Mouse (Mus musculus) heart, embryonic 10.5 days (tissue): Measurements from ENCODE around the gene Itfg2. TPM values are rescaled to one million over a fixed set of nuclear protein-coding genes. Genes with fewer than 3 reads are reported as not detected.
"Not testable (repeated sequence)": the region's sequence is repeated elsewhere in the genome, so short reads cannot be mapped to it uniquely, and the experiment has no call there.

Experiments used
- DNase-seq: peaks from one replicate; pipeline ENCODE4 v3.0.0-alpha.2; 2017; ENCODE audit warnings: low spot score
- H3K27ac ChIP-seq: fragments of 300-500 bp; sonication (generic); 2 replicates; pipeline ENCODE4 v1.5.1; 2016; ENCODE audit warnings: mild to moderate bottlenecking
- H3K27me3 ChIP-seq: fragments of 300-500 bp; sonication (generic); 2 replicates; pipeline ENCODE4 v1.6.1; 2016; ENCODE audit warnings: mild to moderate bottlenecking; ENCODE audit not compliant: poor library complexity, insufficient read depth, severe bottlenecking
- H3K36me3 ChIP-seq: fragments of 300-500 bp; sonication (generic); 2 replicates; pipeline ENCODE4 v1.6.1; 2016; ENCODE audit warnings: mild to moderate bottlenecking, moderate library complexity
- H3K4me1 ChIP-seq: fragments of 300-500 bp; sonication (generic); 2 replicates; pipeline ENCODE4 v1.6.1; 2016; ENCODE audit warnings: mild to moderate bottlenecking
- H3K4me3 ChIP-seq: fragments of 300-500 bp; sonication (generic); 2 replicates; pipeline ENCODE4 v1.5.1; 2016; ENCODE audit warnings: mild to moderate bottlenecking, moderate library complexity
- H3K9me3 ChIP-seq: fragments of 300-500 bp; sonication (generic); 2 replicates; pipeline ENCODE4 v1.6.1; 2016; ENCODE audit warnings: mild to moderate bottlenecking, moderate library complexity
- WGBS: fragments of 180-500 bp; shearing (Covaris S2); methylation state at CpG from one replicate; pipeline ENCODE4 v1.1.7; 2016; 5-methylcytosine and 5-hydroxymethylcytosine counted together
- polyA plus RNA-seq: library from polyadenylated mRNA; unstranded; fragments of >200 nt; fragmentation: Nextera tagmentation; extraction: Ambion mirVana; gene quantifications from 2 replicates; pipeline ENCODE4 v1.2.1, GENCODE M21; 2016

Itfg2 gene
- polyA plus RNA-seq, 1 experiment from 2014 or later: 37.1 TPM

DNA sequence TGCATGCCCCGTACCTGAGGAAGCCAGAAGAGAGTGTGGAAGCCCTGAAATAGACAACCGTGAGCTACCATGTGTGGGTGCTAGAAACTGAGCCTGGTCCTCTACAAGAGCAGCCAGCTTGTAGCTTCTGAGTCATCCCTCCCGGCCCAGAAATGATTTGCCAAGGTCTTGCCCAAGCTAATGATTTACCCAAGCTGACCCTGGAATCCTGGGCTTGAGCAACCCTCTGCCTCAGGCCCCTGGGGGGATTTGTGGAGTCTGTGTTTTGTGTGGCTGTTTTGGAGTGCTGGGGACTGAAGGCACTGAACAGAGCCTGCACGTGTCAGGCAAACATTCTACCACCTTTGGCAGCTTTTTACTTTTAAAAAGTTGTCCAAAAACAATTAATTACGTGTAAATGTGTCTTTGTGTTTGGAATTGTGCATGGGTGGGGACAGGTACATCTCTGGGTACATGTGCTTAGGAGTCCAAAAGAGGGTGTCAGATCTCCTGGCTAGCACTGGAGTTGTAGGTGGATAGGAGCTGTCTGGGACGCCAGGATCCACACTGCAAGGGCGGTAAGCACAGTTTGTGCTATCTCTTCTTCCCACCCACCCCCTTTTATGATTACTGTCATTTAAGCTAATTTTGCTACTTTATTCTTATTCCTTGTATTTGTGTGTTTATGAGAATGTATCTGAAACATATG, 27.0 kb downstream of the Itfg2 start:
- Histone ChIP-seq H3K36me3 (no peaks in the 10 kb centered on the region), H3K4me3 (no peak overlapping the region), H3K9me3 (no peaks in the 10 kb centered on the region), H3K27ac (no peak overlapping the region), H3K27me3 (no peaks in the 10 kb centered on the region), H3K4me1 (peaks cover 16% of the 10 kb centered on the region)
- WGBS: 72% methylated on average over 7 of the region's 7 CpGs
- no peak for DNase-seq

DNA sequence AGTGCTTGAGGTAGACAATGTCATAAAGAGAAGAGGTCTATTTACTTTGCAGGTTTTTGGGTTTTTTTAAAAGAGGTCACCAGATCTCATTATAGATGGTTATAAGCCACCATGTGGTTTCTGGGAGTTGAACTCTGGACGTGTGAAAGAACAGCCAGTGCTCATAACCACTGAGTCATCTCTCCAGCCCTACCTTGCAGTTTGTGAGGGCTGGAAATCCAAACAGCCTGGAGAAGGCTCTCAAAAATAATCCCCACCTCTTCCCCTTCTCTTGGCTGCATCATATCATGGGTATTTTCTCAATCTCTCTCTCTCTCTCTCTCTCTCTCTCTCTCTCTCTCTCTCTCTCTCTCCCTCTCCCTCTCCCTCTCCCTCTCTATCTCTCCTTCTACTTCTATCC, 34.0 kb downstream of the Itfg2 start:
- 43% methylated on average over 1 of the region's 1 CpGs for WGBS
- no peak for DNase-seq
- Histone ChIP-seq H3K27me3 (no peaks in the 10 kb centered on the region), H3K4me3 (no peak overlapping the region), H3K36me3 (no peaks in the 10 kb centered on the region), H3K27ac (no peak overlapping the region), H3K4me1 (0 out of 2 replicates have a peak, but pooled peaks cover 3% of the 10 kb centered on the region), H3K9me3 (no peaks in the 10 kb centered on the region)

- no peaks in the 10 kb centered on the region for H3K36me3 ChIP-seq
- no peaks in the 10 kb centered on the region for H3K9me3 ChIP-seq
- no peak for DNase-seq
- 0 out of 2 replicates have a peak, but pooled peaks cover 3% of the 10 kb centered on the region for H3K4me1 ChIP-seq
- H3K4me3 ChIP-seq: no peak overlapping the region
- no peak overlapping the region for H3K27ac ChIP-seq
- H3K27me3 ChIP-seq: no peaks in the 10 kb centered on the region
- 85% methylated on average over 1 of the region's 1 CpGs for WGBS
These were observed 35.5 kb downstream of the Itfg2 start for GRCm38 (mm10) chr6:128389185-128389584.

- no peak overlapping the region for H3K4me3 ChIP-seq
- H3K4me1 ChIP-seq: no peaks in the 10 kb centered on the region
- H3K27ac ChIP-seq: no peak overlapping the region
- H3K9me3 ChIP-seq: no peaks in the 10 kb centered on the region
- no peaks in the 10 kb centered on the region for H3K36me3 ChIP-seq
- H3K27me3 ChIP-seq: no peaks in the 10 kb centered on the region
- 79% methylated on average over 1 of the region's 1 CpGs for WGBS
- no peak for DNase-seq
These were observed 39.7 kb downstream of the Itfg2 start for GRCm38 (mm10) chr6:128385026-128385425.

DNA sequence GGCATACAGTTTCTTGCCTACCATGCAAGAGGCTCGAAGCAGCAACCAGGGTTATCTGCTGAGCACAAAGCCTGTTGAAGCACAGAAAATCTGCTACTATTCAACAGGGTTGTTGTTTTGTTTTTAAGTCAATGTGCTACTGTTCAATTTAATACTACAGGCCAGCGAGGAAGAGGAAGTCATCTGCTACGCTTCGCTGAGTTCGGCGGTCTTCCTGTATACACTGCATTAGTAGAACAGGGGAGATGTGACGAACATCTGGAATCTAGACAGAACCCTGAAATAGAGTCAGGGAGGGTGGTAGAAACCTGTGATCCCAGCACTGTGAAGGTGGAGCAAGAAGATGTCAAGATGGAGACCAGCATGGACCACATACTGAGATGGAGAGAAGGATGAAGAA, 41.0 kb downstream of the Itfg2 start:
- H3K27me3 ChIP-seq: no peaks in the 10 kb centered on the region
- no peaks in the 10 kb centered on the region for H3K9me3 ChIP-seq
- H3K4me1 ChIP-seq: no peaks in the 10 kb centered on the region
- DNase-seq: no peak
- no peak overlapping the region for H3K4me3 ChIP-seq
- H3K36me3 ChIP-seq: no peaks in the 10 kb centered on the region
- no peak overlapping the region for H3K27ac ChIP-seq
- WGBS: 86% methylated on average over 7 of the region's 7 CpGs

DNA sequence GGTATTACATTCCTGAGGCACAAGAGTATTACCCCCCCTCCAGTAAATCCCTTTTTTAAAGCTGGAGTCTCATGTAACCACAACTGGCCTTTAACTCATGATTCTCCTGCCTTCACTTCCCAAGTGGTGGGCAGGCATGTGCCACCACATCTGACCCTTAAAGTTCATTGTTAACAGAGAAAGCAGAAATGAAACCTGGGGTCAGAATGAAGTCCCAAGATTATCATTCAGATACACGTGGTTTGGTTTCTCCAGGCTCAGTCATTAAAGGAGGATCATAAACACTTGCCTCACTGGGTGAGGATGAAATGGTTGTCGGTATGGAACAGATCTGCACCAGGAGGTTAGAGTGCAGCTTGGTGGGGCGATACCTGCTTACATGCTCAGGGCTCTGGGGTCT, 43.5 kb downstream of the Itfg2 start:
- Histone ChIP-seq H3K27me3 (no peaks in the 10 kb centered on the region), H3K4me1 (no peaks in the 10 kb centered on the region), H3K4me3 (no peak overlapping the region), H3K36me3 (peaks cover 12% of the 10 kb centered on the region), H3K9me3 (no peaks in the 10 kb centered on the region), H3K27ac (no peak overlapping the region)
- no peak for DNase-seq
- WGBS: 78% methylated on average over 3 of the region's 3 CpGs

DNA sequence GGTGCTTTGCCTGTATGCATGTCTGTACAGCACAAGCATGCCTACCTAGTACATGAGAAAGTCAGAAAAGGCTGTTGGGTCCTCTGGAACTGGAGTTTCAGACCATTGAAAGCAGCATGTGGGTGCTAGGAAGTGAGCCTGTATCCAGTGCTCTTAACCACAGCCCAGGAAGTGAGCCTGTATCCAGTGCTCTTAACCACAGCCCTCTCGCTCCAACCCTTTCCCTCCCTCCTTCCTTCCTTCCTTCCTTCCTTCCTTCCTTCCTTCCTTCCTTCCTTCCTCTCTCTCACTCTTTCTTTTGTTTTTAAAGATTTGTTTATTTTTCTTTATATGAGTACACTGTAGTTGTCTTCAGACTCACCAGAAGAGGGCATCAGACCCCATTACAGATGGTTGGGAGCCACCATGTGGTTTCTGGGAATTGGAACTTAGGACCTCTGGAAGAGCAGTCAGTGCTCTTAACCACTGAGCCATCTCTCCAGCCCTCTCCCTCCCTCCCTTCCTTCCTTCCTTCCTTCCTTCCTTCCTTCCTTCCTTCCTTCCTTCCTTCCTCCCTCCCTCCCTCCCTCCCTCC, 44.0 kb downstream of the Itfg2 start:
- H3K27ac ChIP-seq, H3K9me3 ChIP-seq, H3K27me3 ChIP-seq, DNase-seq, H3K4me1 ChIP-seq, H3K4me3 ChIP-seq: not testable (repeated sequence)
- WGBS: 42% methylated on average over 1 of the region's 1 CpGs
- peaks cover 16% of the 10 kb centered on the region for H3K36me3 ChIP-seq

- 79% methylated on average over 16 of the region's 16 CpGs for WGBS
These were observed 45.1 kb downstream of the Itfg2 start for GRCm38 (mm10) chr6:128379636-128380035.

GRCm38 (mm10) chr6:128376371-128377085, 48.2 kb downstream of the Itfg2 start:
- H3K36me3 ChIP-seq: peaks cover 54% of the 10 kb centered on the region
- H3K27me3 ChIP-seq: no peaks in the 10 kb centered on the region
- H3K4me3 ChIP-seq: no peak overlapping the region
- H3K9me3 ChIP-seq: no peaks in the 10 kb centered on the region
- peaks cover 9% of the 10 kb centered on the region; the same call in 1 of the 2 replicates for H3K4me1 ChIP-seq
- no peak for DNase-seq
- WGBS: 88% methylated on average over 17 of the region's 17 CpGs
- H3K27ac ChIP-seq: no peak overlapping the region

More at GRCm38 (mm10) chr6:128379636-128380035, 45.1 kb downstream of the Itfg2 start:
- H3K9me3 ChIP-seq: no peaks in the 10 kb centered on the region
- H3K27me3 ChIP-seq: no peaks in the 10 kb centered on the region
- DNase-seq: no peak
- H3K4me3 ChIP-seq: no peak overlapping the region
- H3K27ac ChIP-seq: no peak overlapping the region
- H3K4me1 ChIP-seq: peaks cover 4% of the 10 kb centered on the region; the same call in 1 of the 2 replicates
- H3K36me3 ChIP-seq: peaks cover 23% of the 10 kb centered on the region

DNA sequence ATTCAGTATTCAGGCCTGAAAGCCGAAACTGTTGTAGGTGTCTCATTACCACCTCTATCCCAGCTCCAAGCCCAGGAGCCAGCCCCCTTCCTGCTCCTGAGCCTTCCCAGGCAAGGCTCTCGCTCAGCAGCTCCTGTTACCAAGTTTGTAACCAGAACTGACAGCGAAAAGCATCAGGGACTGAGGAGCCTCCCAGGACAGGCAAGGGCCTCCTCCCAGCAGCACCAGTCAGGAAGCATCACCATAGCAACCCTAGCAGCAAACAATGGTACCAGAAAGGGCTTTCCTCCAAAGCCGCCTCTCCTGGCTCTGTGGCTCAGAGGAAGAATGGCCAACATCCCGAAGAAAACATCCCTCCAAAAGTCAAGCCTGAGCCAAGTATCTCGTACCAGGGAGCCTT, 49.5 kb downstream of the Itfg2 start, which contains the start of the genes Tex52 and Gm44596:
Gene Tex52, plus strand, starts transcription at position 265 of the 400 bp plus-strand sequence.
Gene Gm44596, plus strand, starts transcription at position 312 of the 400 bp plus-strand sequence.
- no peaks in the 10 kb centered on the region for H3K27me3 ChIP-seq
- peaks cover 67% of the 10 kb centered on the region for H3K36me3 ChIP-seq
- peaks cover 9% of the 10 kb centered on the region; the same call in 1 of the 2 replicates for H3K4me1 ChIP-seq
- H3K4me3 ChIP-seq: no peak within 1 kb of the TSS
- peak; percentile 85 for DNase-seq
- no peaks in the 10 kb centered on the region for H3K9me3 ChIP-seq
- no peak within 1 kb of the TSS for H3K27ac ChIP-seq
- WGBS: 38% methylated on average over 6 of the region's 6 CpGs

GRCm38 (mm10) chr6:128370040-128370439, 54.7 kb downstream of the Itfg2 start:
- Histone ChIP-seq H3K36me3 (peaks cover 97% of the 10 kb centered on the region), H3K27me3 (no peaks in the 10 kb centered on the region), H3K4me1 (peaks cover 13% of the 10 kb centered on the region), H3K27ac (no peak overlapping the region), H3K4me3 (no peak overlapping the region), H3K9me3 (no peaks in the 10 kb centered on the region)
- DNase-seq: no peak
- 78% methylated on average over 5 of the region's 5 CpGs for WGBS

DNA sequence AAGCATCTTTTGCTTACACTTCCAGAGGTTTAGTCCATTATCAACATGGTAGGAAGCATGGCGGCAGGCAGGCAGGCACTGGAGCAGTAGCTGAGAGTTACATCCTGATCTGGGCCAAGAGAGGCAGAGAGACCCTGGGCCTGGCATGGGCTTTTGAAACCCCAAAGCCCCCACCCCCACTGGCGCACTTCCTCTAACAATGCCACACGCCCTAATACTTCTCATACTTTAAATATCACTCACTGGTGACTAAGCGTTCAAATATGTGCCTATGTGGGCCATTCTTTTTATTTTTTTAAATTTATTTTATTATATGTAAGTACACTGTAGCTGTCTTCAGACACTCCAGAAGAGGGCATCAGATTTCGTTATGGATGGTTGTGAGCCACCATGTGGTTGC, 58.3 kb downstream of the Itfg2 start:
- peaks cover 23% of the 10 kb centered on the region for H3K4me1 ChIP-seq
- peaks cover 63% of the 10 kb centered on the region for H3K36me3 ChIP-seq
- no peak for DNase-seq
- H3K27ac ChIP-seq: no peak overlapping the region
- no peaks in the 10 kb centered on the region for H3K27me3 ChIP-seq
- 91% methylated on average over 5 of the region's 5 CpGs for WGBS
- H3K9me3 ChIP-seq: no peaks in the 10 kb centered on the region
- no peak overlapping the region for H3K4me3 ChIP-seq

- WGBS: 82% methylated on average over 6 of the region's 6 CpGs
- Histone ChIP-seq H3K27ac (no peak overlapping the region), H3K4me3 (no peak overlapping the region), H3K27me3 (no peaks in the 10 kb centered on the region), H3K36me3 (peaks cover 48% of the 10 kb centered on the region), H3K9me3 (no peaks in the 10 kb centered on the region), H3K4me1 (peaks cover 31% of the 10 kb centered on the region)
- no peak for DNase-seq
These were observed 60.0 kb downstream of the Itfg2 start for GRCm38 (mm10) chr6:128364721-128365120.
